Mouse (Mus musculus) embryonic facial prominence, embryonic 11.5 days (tissue): ENCODE measurements around the gene Cnih3. TPM values are rescaled to one million over a fixed set of nuclear protein-coding genes. Genes with fewer than 3 reads are reported as not detected.

Source experiments
- ATAC-seq: fragments of 200-750 bp; cut with Nextera tagmentation; replicated peaks from 2 replicates; pipeline ENCODE4 v1.8.0; 2017; ENCODE audit warnings: low read depth; ENCODE audit not compliant: insufficient number of reproducible peaks, low FRiP score, low TSS enrichment
- DNase-seq: peaks from one replicate; pipeline ENCODE4 v3.0.0-alpha.2; 2015; ENCODE audit warnings: low spot score
- H3K27ac ChIP-seq: fragments of 300-500 bp; sonication (generic); replicated peaks from 2 replicates; pipeline ENCODE4 v1.5.1; 2014; ENCODE audit warnings: mild to moderate bottlenecking, low read depth, low read length, control low read depth
- H3K27me3 ChIP-seq: fragments of 300-500 bp; sonication (generic); 2 replicates; pipeline ENCODE4 v1.6.1; 2014; ENCODE audit warnings: mild to moderate bottlenecking, low read length, moderate library complexity, mixed read lengths; ENCODE audit not compliant: control insufficient read depth, insufficient read depth
- H3K36me3 ChIP-seq: fragments of 300-500 bp; sonication (generic); replicated peaks from 2 replicates; pipeline ENCODE4 v1.6.1; 2014; ENCODE audit warnings: low read depth, mild to moderate bottlenecking, low read length, moderate library complexity, mixed read lengths; ENCODE audit not compliant: control insufficient read depth, insufficient read depth
- H3K4me1 ChIP-seq: fragments of 300-500 bp; sonication (generic); 2 replicates; pipeline ENCODE4 v1.6.1; 2014; ENCODE audit warnings: low read length, mixed read lengths; ENCODE audit not compliant: control insufficient read depth, insufficient read depth
- H3K4me2 ChIP-seq: fragments of 300-500 bp; sonication (generic); 2 replicates; pipeline ENCODE4 v1.6.1; 2014; ENCODE audit warnings: low read depth, mild to moderate bottlenecking, control low read depth, low read length, moderate library complexity
- H3K4me3 ChIP-seq: fragments of 300-500 bp; sonication (generic); 2 replicates; pipeline ENCODE4 v1.5.1; 2014; ENCODE audit warnings: low read depth, low read length, control low read depth
- H3K9ac ChIP-seq: fragments of 300-500 bp; sonication (generic); replicated peaks from 2 replicates; pipeline ENCODE4 v1.6.1; 2014; ENCODE audit warnings: mild to moderate bottlenecking, control low read depth, low read length
- H3K9me3 ChIP-seq: fragments of 300-500 bp; sonication (generic); replicated peaks from 2 replicates; pipeline ENCODE4 v1.6.1; 2016; ENCODE audit warnings: mild to moderate bottlenecking, low read length, inconsistent platforms, mixed read lengths; ENCODE audit not compliant: control insufficient read depth
- WGBS: fragments of 180-500 bp; shearing (Covaris S2); extraction: QIAGEN DNeasy Blood & Tissue Kit; methylation state at CpG from one replicate; pipeline ENCODE4 v1.1.7; 2014; 5-methylcytosine and 5-hydroxymethylcytosine counted together
- polyA plus RNA-seq: library from polyadenylated mRNA; unstranded; fragments of >200 nt; fragmentation: Nextera tagmentation; extraction: Ambion mirVana; gene quantifications from 2 replicates; pipeline ENCODE4 v1.2.1, GENCODE M21; 2014

Cnih3 gene
- polyA plus RNA-seq, 1 experiment from 2014 or later: 0.50 TPM

GRCm38 (mm10) chr1:181335019-181335365, 17.4 kb upstream of the Cnih3 start:
- Histone ChIP-seq H3K36me3 (no peaks in the 10 kb centered on the region), H3K9me3 (no peaks in the 10 kb centered on the region), H3K4me2 (no peak overlapping the region), H3K27me3 (no peaks in the 10 kb centered on the region), H3K9ac (no peak overlapping the region), H3K27ac (no peak overlapping the region), H3K4me3 (no peak overlapping the region), H3K4me1 (no peaks in the 10 kb centered on the region)
- 95% methylated on average over 5 of the region's 5 CpGs for WGBS
- no peak for DNase-seq
- no peak for ATAC-seq

GRCm38 (mm10) chr1:181335388-181335787, 17.0 kb upstream of the Cnih3 start:
- Histone ChIP-seq H3K4me1 (no peaks in the 10 kb centered on the region), H3K27ac (no peak overlapping the region), H3K4me3 (no peak overlapping the region), H3K27me3 (no peaks in the 10 kb centered on the region), H3K9ac (no peak overlapping the region), H3K4me2 (no peak overlapping the region), H3K36me3 (no peaks in the 10 kb centered on the region), H3K9me3 (no peaks in the 10 kb centered on the region)
- 85% methylated on average over 4 of the region's 4 CpGs for whole genome bisulfite sequencing
- ATAC-seq: no peak
- no peak for DNase-seq

- DNase-seq (no peak), ATAC-seq (no peak)
- Histone ChIP-seq H3K27ac (no peak overlapping the region), H3K27me3 (no peaks in the 10 kb centered on the region), H3K36me3 (no peaks in the 10 kb centered on the region), H3K4me2 (no peak overlapping the region), H3K4me1 (no peaks in the 10 kb centered on the region), H3K9ac (no peak overlapping the region), H3K9me3 (no peaks in the 10 kb centered on the region), H3K4me3 (no peak overlapping the region)
- WGBS: 92% methylated on average over 6 of the region's 6 CpGs
Measured at GRCm38 (mm10) chr1:181336857-181337256, 15.6 kb upstream of the Cnih3 start.

DNA sequence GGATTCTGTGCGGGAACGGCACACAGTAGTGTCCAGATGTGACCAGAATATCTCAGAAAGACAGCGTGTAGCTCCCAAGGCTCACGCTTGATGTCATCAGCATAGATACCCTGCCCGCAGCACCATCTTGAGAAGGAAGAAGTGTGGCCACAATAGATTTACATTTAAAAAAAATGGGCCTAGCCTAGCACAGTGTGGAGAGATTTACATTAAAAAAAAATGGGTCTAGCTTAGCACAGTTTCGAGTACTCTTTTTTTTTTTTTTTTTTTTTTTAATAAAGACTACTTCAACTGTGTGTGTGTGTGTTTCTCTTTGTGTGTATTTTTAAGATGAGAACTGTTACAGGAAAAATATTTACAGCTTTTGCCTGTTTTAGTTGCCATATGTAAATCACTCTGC, 13.3 kb upstream of the Cnih3 start:
- ATAC-seq (no peak), DNase-seq (no peak)
- WGBS: 93% methylated on average over 6 of the region's 6 CpGs
- Histone ChIP-seq H3K27ac (no peak overlapping the region), H3K4me3 (no peak overlapping the region), H3K9me3 (no peaks in the 10 kb centered on the region), H3K4me2 (no peak overlapping the region), H3K9ac (no peak overlapping the region), H3K36me3 (no peaks in the 10 kb centered on the region), H3K27me3 (no peaks in the 10 kb centered on the region), H3K4me1 (no peaks in the 10 kb centered on the region)

- WGBS: 27% methylated on average over 15 of the region's 15 CpGs
- no peak overlapping the region for H3K27ac ChIP-seq
- no peaks in the 10 kb centered on the region for H3K27me3 ChIP-seq
- no peak overlapping the region for H3K4me2 ChIP-seq
- ATAC-seq (no peak), DNase-seq (peak; percentile 13)
- no peaks in the 10 kb centered on the region for H3K9me3 ChIP-seq
- no peaks in the 10 kb centered on the region for H3K4me1 ChIP-seq
- no peak overlapping the region for H3K9ac ChIP-seq
- no peak overlapping the region for H3K4me3 ChIP-seq
- H3K36me3 ChIP-seq: no peaks in the 10 kb centered on the region
Measured at GRCm38 (mm10) chr1:181345547-181345946, 6.9 kb upstream of the Cnih3 start.

DNA sequence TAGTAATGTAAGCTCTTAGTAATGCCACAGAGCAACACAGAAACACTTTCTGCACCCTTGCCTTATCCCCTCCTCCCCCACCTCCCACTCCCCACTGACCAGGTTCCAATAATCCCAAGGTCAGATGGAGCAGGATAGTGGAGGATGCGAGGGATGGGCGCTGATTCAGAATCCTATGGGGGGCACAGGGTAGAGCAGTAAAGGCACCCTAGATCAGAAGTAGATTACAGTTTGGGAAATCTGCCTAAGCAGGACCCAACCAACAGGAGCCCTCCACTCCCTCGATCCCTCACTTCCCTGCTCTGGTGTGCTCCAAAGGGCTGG, 423 bp upstream of the Cnih3 start:
- Histone ChIP-seq H3K36me3 (no peaks in the 10 kb centered on the region), H3K9ac (peak overlapping the region; percentile 65), H3K27ac (no peak overlapping the region), H3K4me1 (peaks cover 6% of the 10 kb centered on the region), H3K27me3 (peaks cover 36% of the 10 kb centered on the region), H3K4me2 (peak overlapping the region; percentile 99), H3K4me3 (peak overlapping the region; percentile 53), H3K9me3 (no peaks in the 10 kb centered on the region)
- WGBS: 5% methylated on average over 3 of the region's 3 CpGs
- DNase-seq (no peak), ATAC-seq (peak; percentile 72)

- peak overlapping the region; percentile 53 for H3K4me3 ChIP-seq
- H3K27ac ChIP-seq: no peak overlapping the region
- DNase-seq (peak; percentile 14), ATAC-seq (no peak)
- peaks cover 6% of the 10 kb centered on the region for H3K4me1 ChIP-seq
- no peak overlapping the region for H3K9ac ChIP-seq
- 2% methylated on average over 33 of the region's 33 CpGs for WGBS
- no peaks in the 10 kb centered on the region for H3K36me3 ChIP-seq
- H3K27me3 ChIP-seq: peaks cover 36% of the 10 kb centered on the region
- no peaks in the 10 kb centered on the region for H3K9me3 ChIP-seq
- peak overlapping the region; percentile 99 for H3K4me2 ChIP-seq
Measured at GRCm38 (mm10) chr1:181353200-181354097, 1.0 kb downstream of the Cnih3 start.

GRCm38 (mm10) chr1:181355683-181356082, 3.3 kb downstream of the Cnih3 start:
- H3K27me3 ChIP-seq: peaks cover 36% of the 10 kb centered on the region
- WGBS: 79% methylated on average over 5 of the region's 5 CpGs
- no peak for DNase-seq
- H3K36me3 ChIP-seq: no peaks in the 10 kb centered on the region
- H3K4me1 ChIP-seq: peaks cover 6% of the 10 kb centered on the region
- no peak overlapping the region for H3K27ac ChIP-seq
- H3K9me3 ChIP-seq: no peaks in the 10 kb centered on the region
- H3K9ac ChIP-seq: no peak overlapping the region
- no peak overlapping the region for H3K4me2 ChIP-seq
- ATAC-seq: no peak
- H3K4me3 ChIP-seq: no peak overlapping the region
